Mouse (Mus musculus) heart, adult 2 months (tissue): ENCODE results near the gene Gm21915.

Source experiments
- CTCF ChIP-seq: fragments of 200-600 bp; IDR thresholded peaks from 2 replicates; pipeline ENCODE4 v1.8.1; 2022; ENCODE audit warnings: antibody characterized with exemption, mild to moderate bottlenecking, moderate library complexity
- POLR2A ChIP-seq: fragments of 200-500 bp; IDR thresholded peaks from 2 replicates; pipeline ENCODE4 v1.6.1; 2011; ENCODE audit warnings: mild to moderate bottlenecking, low read depth, low read length, control low read depth; ENCODE audit not compliant: insufficient read depth

DNA sequence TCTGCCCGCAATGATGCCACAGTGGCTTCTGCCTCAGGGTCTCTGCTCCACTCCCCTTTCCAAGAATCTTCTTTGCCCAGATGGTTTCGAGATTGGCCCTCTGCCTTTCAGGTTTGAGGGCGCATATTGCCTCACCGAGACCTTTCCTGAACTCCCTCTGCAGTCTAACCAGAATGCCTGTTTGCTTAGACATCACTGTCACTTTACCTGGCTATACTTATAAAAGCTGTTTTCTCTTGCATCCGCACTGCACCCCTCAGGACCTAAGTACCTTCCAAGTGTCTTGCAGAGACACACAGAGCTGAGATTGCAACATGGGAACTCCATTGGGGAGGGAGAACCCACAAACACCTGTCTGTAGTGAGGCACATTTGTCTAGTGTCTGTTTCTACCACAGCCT, 29.8 kb downstream of the Gm21915 start:
- TF ChIP-seq CTCF = no peak
- no peak for TF ChIP-seq POLR2A
